Comparison of ENCODE assay signal across 15 mouse cellular contexts in genomic region chr8:96552512-96552911, GRCm38 (mm10).
"Had no signal": no experiment of that assay in that cellular context is flagged by ENCODE, and none has a peak within 500 bp of the region (broad histone marks: within the 10 kb centered on the region; RNA-seq: fewer than 3 reads in every experiment).

No protein-coding gene starts in this region.

- H3K27me3 ChIP-seq: liver, embryonic 15.5 days; midbrain, embryonic 13.5 days; neural tube, embryonic 15.5 days had no signal

- H3K4me2 ChIP-seq: liver, embryonic 11.5 days; liver, embryonic 15.5 days; midbrain, embryonic 13.5 days; neural tube, embryonic 15.5 days had no signal

- DNase-seq: kidney, adult 8-10 months; kidney, postnatal 10 days; kidney, postnatal 4 days; lung, adult 2 months; lung, postnatal 4 days; right cerebral cortex, adult 18-20 months; right cerebral cortex, postnatal 25 days had no signal

- H3K9ac ChIP-seq: liver, embryonic 15.5 days; midbrain, embryonic 13.5 days; neural tube, embryonic 15.5 days had no signal

- H3K4me1 ChIP-seq: liver, embryonic 15.5 days; midbrain, embryonic 13.5 days; neural tube, embryonic 15.5 days had no signal

- H3K9me3 ChIP-seq: limb, embryonic 10.5 days; liver, embryonic 15.5 days; midbrain, embryonic 13.5 days; neural tube, embryonic 15.5 days had no signal

- H3K36me3 ChIP-seq: limb, embryonic 10.5 days; liver, embryonic 15.5 days; midbrain, embryonic 13.5 days; neural tube, embryonic 15.5 days had no signal

- ATAC-seq: intestine, postnatal 0 days; lung, postnatal 0 days; midbrain, embryonic 13.5 days had no signal

- H3K27ac ChIP-seq: layer of hippocampus, adult 2 months; limb, embryonic 10.5 days; liver, embryonic 15.5 days; midbrain, embryonic 13.5 days; neural tube, embryonic 15.5 days had no signal

- H3K4me3 ChIP-seq: layer of hippocampus, adult 2 months; limb, embryonic 10.5 days; liver, embryonic 15.5 days; midbrain, embryonic 13.5 days; neural tube, embryonic 15.5 days had no signal
